Mouse (Mus musculus): Measurements from ENCODE around the gene Efna1.

The Efna1 gene

GRCm38 (mm10) chr3:89280606-89281511 is at the start of gene Efna1:
Gene Efna1 (minus strand): TSS chr3:89281142.
- in situ Hi-C loops (cut with MboI; ENCODE audit: unreplicated experiment in 2 of 2), result loop anchor here (5.0 kb wide), 1 partner anchor 34 kb away; the partner anchor contains the start of genes Krtcap2 (in 2 of the 2) and Trim46 (in 2 of the 2)

- in situ Hi-C loops (cut with MboI; ENCODE audit: unreplicated experiment in 2 of 2), result loop anchor here (25.0 kb wide), 2 partner anchors 432 to 532 kb away; partner anchors contain the start of genes Chrnb2 (in 2 of the 2) and Ube2q1 (in 2 of the 2)
These were observed 49.4 kb upstream of the Efna1 start for GRCm38 (mm10) chr3:89330346-89330745.

- in situ Hi-C loops (cut with MboI; ENCODE audit: unreplicated experiment in 2 of 2), result loop anchor here (10.0 to 25.0 kb wide), 3 partner anchors 434 to 534 kb away; partner anchors contain the start of genes Chrnb2 (in 2 of the 2) and Ube2q1 (in 2 of the 2)
These were observed 47.7 kb upstream of the Efna1 start for GRCm38 (mm10) chr3:89328623-89329022.

GRCm38 (mm10) chr3:89327371-89327870 is 46.5 kb upstream of the Efna1 start:
- in situ Hi-C loops (cut with MboI; ENCODE audit: unreplicated experiment in 2 of 2), result loop anchor here (10.0 to 25.0 kb wide), 3 partner anchors 435 to 535 kb away; partner anchors contain the start of genes Chrnb2 (in 2 of the 2) and Ube2q1 (in 2 of the 2)

DNA sequence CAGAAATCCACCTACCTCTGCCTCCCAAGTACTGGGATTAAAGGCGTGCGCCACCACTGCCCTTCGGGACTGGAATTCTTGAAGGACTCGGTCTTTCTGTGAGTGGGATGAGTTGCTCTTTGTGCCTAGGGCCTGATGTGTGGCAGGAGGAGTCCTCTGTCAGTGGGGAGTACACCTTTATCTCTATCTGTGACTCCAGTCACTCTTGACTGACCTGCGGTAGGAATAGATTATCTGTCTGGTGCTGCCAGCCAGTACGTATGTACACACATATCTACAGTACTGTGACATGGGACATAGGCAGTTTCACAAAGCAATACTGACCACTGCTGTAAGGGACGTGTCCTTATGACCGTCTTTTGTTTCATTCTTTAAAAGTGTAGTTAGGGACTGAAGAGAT is 44.9 kb upstream of the Efna1 start:
- in situ Hi-C loops (cut with MboI; ENCODE audit: unreplicated experiment in 2 of 2), result loop anchor here (10.0 to 25.0 kb wide), 3 partner anchors 436 to 536 kb away; partner anchors contain the start of genes Chrnb2 (in 2 of the 2) and Ube2q1 (in 2 of the 2)

DNA sequence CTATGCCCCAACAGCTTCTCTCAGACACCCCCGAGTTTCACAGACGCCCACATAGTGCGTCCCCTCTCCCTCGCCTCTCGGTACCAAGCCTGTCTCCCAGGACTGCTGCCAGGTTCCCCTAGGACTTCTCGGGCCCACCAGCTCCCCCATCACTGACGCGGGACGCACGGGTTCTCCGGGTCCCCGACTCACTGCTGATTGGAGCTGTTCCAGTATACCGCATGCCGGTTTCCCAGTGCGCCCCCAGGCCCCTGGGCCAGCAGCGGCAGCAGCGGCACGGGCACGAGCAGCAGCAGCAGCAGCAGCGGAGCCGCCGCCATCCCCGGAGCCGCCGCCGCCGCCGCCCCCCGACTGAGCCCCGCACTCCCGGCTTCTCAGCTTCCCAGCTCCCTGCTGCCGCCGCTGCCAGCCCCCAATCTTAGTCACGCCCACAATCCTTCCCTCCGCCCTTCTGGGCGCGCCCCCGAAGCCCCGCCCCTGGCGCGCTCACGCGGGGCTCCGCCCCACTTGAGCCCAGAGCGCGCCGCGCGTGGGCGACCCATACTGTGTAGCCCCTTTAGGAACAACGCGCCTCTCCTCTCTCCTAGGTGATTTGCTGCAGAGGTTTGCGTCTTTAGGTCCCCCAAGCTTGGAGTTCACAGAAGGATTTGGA is 41.7 kb upstream of the Efna1 start, which contains the start of gene Efna3:
Gene Efna3, minus strand, starts transcription at position 452 of the 652 bp plus-strand sequence.
- in situ Hi-C loops (cut with MboI; ENCODE audit: unreplicated experiment in 2 of 2), result loop anchor here in 1 of 2 experiments (10.0 kb wide), 1 partner anchor 532 kb away; no protein-coding TSS in a partner anchor

- in situ Hi-C loops (cut with MboI; ENCODE audit: unreplicated experiment in 2 of 2), result loop anchor here in 1 of 2 experiments (10.0 kb wide), 1 partner anchor 533 kb away; no protein-coding TSS in a partner anchor
These were observed 41.2 kb upstream of the Efna1 start for GRCm38 (mm10) chr3:89322131-89322500.

DNA sequence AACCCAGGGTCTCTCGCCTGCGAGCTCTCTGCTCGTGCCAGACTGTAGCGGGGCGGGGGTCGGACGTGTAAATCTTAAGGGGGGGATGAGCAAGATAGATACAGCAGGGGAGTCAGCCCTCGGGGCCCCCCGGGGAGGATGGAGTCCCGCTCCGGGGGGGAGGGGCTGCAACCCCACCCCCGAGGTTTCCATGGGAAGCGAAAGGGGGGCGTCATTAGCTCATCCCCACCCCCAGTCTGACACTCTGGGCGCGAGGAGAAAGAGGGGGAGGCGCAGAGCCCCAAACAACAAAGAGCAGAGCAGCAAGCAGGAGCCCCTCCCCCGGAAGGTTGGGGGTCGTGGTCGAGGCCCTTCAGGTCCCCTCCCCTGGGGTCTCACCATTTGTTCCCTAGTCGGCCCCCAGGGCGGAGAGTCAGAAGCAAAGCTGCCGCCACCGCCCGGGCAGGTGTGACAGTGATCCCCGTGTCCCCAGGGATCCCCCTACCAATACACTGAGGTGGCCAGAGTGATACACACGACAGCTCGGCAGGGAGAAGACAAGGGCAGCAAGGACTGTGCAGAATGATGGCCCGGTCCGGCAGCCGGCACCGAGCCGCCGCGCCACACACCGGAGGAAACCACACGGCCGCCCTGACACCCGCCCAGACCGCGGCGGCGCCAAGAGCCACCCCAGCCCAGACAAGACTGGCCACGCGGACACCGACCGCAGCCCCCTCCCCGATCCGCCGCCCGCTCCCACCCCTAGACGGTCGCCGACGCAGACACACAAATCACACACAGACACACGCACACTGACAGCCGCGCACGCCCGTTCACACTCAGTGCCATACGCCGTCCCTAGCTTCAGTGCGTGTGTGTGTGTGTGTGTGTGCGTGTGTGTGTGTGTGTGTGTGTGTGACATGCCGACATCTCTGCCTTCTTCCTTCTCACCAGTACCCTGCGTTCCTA is 40.5 kb upstream of the Efna1 start:
- in situ Hi-C loops (cut with MboI; ENCODE audit: unreplicated experiment in 2 of 2), result loop anchor here in 1 of 2 experiments (10.0 kb wide), 1 partner anchor 533 kb away; no protein-coding TSS in a partner anchor

DNA sequence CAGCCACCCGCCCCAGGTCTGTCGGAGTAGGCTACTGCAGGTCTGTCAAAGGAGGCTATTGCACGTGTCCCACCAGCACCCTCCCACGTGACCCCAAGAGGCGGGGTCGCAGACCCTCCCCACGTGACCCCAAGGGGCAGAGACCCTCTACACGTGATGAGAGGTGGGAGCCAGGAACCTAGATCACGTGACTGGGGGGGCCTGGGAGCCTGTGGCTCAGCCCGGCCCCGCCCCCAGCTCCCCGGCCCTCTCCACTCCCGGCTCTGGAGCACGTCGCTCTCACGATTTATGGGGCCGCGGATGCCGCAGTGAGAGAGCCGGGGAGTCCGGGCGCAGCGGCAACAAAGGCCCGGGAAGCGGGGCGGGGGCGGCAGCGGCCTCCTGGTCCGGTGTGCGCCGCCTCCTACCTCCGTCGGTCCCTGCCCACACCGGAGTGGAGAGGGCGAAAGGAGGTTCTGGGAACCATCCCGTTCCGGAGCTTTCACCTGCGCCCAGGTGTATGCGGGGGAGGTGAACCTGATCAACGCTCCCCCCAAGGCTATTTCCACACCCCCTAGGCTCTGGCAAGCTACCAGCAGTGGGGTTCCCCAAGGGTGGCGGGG is 39.7 kb upstream of the Efna1 start:
- in situ Hi-C loops (cut with MboI; ENCODE audit: unreplicated experiment in 2 of 2), result loop anchor here in 1 of 2 experiments (10.0 kb wide), 1 partner anchor 534 kb away; no protein-coding TSS in a partner anchor

GRCm38 (mm10) chr3:89319591-89320350 is 38.8 kb upstream of the Efna1 start:
- in situ Hi-C loops (cut with MboI; ENCODE audit: unreplicated experiment in 2 of 2), result loop anchor here in 1 of 2 experiments (10.0 kb wide), 1 partner anchor 535 kb away; no protein-coding TSS in a partner anchor

GRCm38 (mm10) chr3:89318971-89319590 is 38.1 kb upstream of the Efna1 start:
- in situ Hi-C loops (cut with MboI; ENCODE audit: unreplicated experiment in 2 of 2), result no loop called here

- in situ Hi-C loops (cut with MboI; ENCODE audit: unreplicated experiment in 2 of 2), result no loop called here
These were observed 37.4 kb upstream of the Efna1 start for GRCm38 (mm10) chr3:89318316-89318715.

- in situ Hi-C loops (cut with MboI; ENCODE audit: unreplicated experiment in 2 of 2), result no loop called here
These were observed 36.3 kb upstream of the Efna1 start for GRCm38 (mm10) chr3:89317246-89317645.

GRCm38 (mm10) chr3:89316833-89317232 is 35.9 kb upstream of the Efna1 start:
- in situ Hi-C loops (cut with MboI; ENCODE audit: unreplicated experiment in 2 of 2), result no loop called here

- in situ Hi-C loops (cut with MboI; ENCODE audit: unreplicated experiment in 2 of 2), result no loop called here
These were observed 35.2 kb upstream of the Efna1 start for GRCm38 (mm10) chr3:89315930-89316831.

DNA sequence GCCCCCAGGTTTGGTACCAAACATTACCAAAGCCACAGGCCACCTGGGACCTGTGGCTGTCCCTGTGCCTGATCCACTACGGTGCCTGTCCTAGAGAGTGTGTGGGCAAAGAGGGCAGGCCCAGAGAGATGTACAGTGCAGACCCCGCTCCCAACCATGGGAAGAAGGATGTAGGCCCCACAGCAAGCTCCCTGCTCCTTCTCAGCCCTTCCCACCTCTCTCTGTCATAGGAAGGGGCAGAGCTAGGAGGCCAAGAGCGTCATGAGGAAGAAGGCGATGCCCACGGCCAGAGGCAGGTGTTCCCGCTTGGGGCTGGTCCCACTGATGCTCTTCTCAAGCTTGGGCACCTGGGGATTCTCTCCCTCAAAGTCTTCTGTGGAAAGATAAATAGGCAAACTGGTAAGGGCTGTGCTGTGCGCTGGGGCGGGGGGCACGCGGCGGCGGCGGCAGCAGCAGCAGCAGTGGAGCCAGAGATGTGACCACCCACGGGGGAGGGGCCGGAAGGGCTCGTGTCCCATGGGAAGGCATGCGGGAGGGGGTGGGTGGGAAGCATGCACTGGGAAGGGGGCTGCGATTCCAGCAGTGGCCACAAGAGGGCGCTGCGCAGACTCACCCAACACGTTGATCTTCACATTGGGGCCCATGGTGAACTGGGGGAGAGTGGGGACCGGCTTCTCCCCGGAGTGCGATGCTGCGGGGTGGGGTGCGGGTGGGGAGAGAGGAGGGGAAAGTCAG is 34.4 kb upstream of the Efna1 start:
- in situ Hi-C loops (cut with MboI; ENCODE audit: unreplicated experiment in 2 of 2), result no loop called here

Measured in v-Abl transformed pro-B cells (cell line).